Mouse (Mus musculus): ENCODE results near the gene Rapgefl1.

DNA sequence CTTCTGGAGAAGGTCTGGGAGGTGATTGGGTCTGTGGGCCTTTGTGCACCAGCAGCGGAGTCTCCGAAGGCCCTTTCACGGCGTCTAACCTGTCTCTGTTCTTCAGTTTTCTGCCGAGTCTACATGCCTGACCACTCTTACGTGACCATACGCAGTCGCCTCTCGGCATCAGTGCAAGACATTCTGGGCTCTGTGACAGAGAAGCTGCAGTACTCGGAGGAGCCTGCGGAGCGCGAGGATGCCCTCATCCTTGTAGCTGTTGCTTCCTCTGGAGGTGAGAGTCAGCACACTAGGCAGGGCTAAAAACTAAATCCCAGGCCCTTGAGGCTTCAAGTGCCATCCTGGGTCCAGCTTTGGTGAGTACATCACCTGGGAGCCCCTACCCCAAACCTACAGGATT lies 9.4 kb downstream of the Rapgefl1 start:
- TF ChIP-seq GATA1 (IDR thresholded peaks at IDR 0.05; ENCODE audit: borderline replicate concordance, low read length) (no peak), FLI1 (IDR thresholded peaks at IDR 0.05; ENCODE audit: low read length) (no peak)

All from megakaryocyte, embryonic 14.5 days (primary cell).